ENCODE assay signal across 18 mouse cellular contexts in genomic region chr1:124630084-124630483, GRCm38 (mm10).
DNase-seq lines count a peak whose midpoint lies in the region; ATAC-seq lines count a peak whose summit lies in the region.
"Had no signal": no experiment of that assay in that cellular context is flagged by ENCODE, and none has a peak within 500 bp of the region (broad histone marks: within the 10 kb centered on the region; RNA-seq: fewer than 3 reads in every experiment).

No protein-coding gene starts in this region.

- H3K27ac ChIP-seq in limb, embryonic 11.5 days (replicated peaks; ENCODE audit: low read depth, low read length) = no peak overlapping the region
- no peak overlapping the region for H3K27ac ChIP-seq in limb, embryonic 10.5 days
- H3K27ac ChIP-seq in limb, embryonic 13.5 days = no peak overlapping the region
- H3K27ac ChIP-seq: embryonic facial prominence, embryonic 10.5 days; embryonic facial prominence, embryonic 12.5 days; forebrain, embryonic 13.5 days; forebrain, embryonic 15.5 days had no signal

- no peaks in the 10 kb centered on the region for H3K4me1 ChIP-seq in limb, embryonic 11.5 days (ENCODE audit: control insufficient read depth, insufficient read depth, low read length)
- peaks cover 3% of the 10 kb centered on the region; the same call in 1 of the 2 replicates for H3K4me1 ChIP-seq in limb, embryonic 10.5 days
- H3K4me1 ChIP-seq in limb, embryonic 13.5 days = no peaks in the 10 kb centered on the region
- H3K4me1 ChIP-seq: embryonic facial prominence, embryonic 10.5 days; embryonic facial prominence, embryonic 12.5 days; forebrain, embryonic 13.5 days; forebrain, embryonic 15.5 days had no signal

- H3K4me2 ChIP-seq in limb, embryonic 11.5 days (ENCODE audit: low read depth, severe bottlenecking) = no peak overlapping the region
- no peak overlapping the region for H3K4me2 ChIP-seq in limb, embryonic 13.5 days (replicated peaks)
- H3K4me2 ChIP-seq: embryonic facial prominence, embryonic 12.5 days; forebrain, embryonic 13.5 days; forebrain, embryonic 15.5 days had no signal

- H3K9ac ChIP-seq in limb, embryonic 11.5 days (ENCODE audit: low read length) = no peak overlapping the region
- no peak overlapping the region for H3K9ac ChIP-seq in limb, embryonic 13.5 days
- H3K9ac ChIP-seq: embryonic facial prominence, embryonic 12.5 days; forebrain, embryonic 13.5 days; forebrain, embryonic 15.5 days had no signal

- no peaks in the 10 kb centered on the region for H3K9me3 ChIP-seq in limb, embryonic 11.5 days (ENCODE audit: control insufficient read depth, low read length)
- no peaks in the 10 kb centered on the region for H3K9me3 ChIP-seq in limb, embryonic 10.5 days (replicated peaks)
- no peaks in the 10 kb centered on the region for H3K9me3 ChIP-seq in limb, embryonic 13.5 days
- H3K9me3 ChIP-seq: embryonic facial prominence, embryonic 10.5 days; embryonic facial prominence, embryonic 12.5 days; forebrain, embryonic 13.5 days; forebrain, embryonic 15.5 days had no signal

- H3K36me3 ChIP-seq in limb, embryonic 11.5 days (ENCODE audit: control insufficient read depth, insufficient read depth, low read length) = no peaks in the 10 kb centered on the region
- H3K36me3 ChIP-seq in limb, embryonic 10.5 days = no peaks in the 10 kb centered on the region
- H3K36me3 ChIP-seq in limb, embryonic 13.5 days = no peaks in the 10 kb centered on the region
- H3K36me3 ChIP-seq: embryonic facial prominence, embryonic 10.5 days; embryonic facial prominence, embryonic 12.5 days; forebrain, embryonic 15.5 days had no signal

- no peak for DNase-seq in limb, embryonic 11.5 days (ENCODE audit: low spot score)
- no peak for DNase-seq in limb, embryonic 10.5 days (ENCODE audit: low spot score)
- peak; percentile 41 for DNase-seq in hindlimb bud, embryonic 11.5 days (ENCODE audit: extremely low spot score, low read depth, low spot score)
- DNase-seq in cerebellum, postnatal 14 days = no peak
- DNase-seq in ovary, postnatal 14 days (ENCODE audit: low spot score) = no peak
- DNase-seq: adrenal gland, adult 2 months; adrenal gland, postnatal 10 days; adrenal gland, postnatal 25 days; cerebellum, adult 11 months; cerebellum, adult 18-20 months; cerebellum, adult 8-10 months; cerebellum, adult 9-11 months; cerebellum, postnatal 25 days had no signal

- no peaks in the 10 kb centered on the region for H3K27me3 ChIP-seq in limb, embryonic 11.5 days (ENCODE audit: control insufficient read depth, insufficient read depth, low read length)
- no peaks in the 10 kb centered on the region for H3K27me3 ChIP-seq in limb, embryonic 10.5 days (ENCODE audit: low read depth, poor library complexity, severe bottlenecking)
- H3K27me3 ChIP-seq in limb, embryonic 13.5 days = no peaks in the 10 kb centered on the region
- H3K27me3 ChIP-seq: embryonic facial prominence, embryonic 12.5 days; forebrain, embryonic 13.5 days; forebrain, embryonic 15.5 days had no signal

- H3K4me3 ChIP-seq in limb, embryonic 11.5 days (ENCODE audit: low read depth, low read length) = no peak overlapping the region
- H3K4me3 ChIP-seq in limb, embryonic 10.5 days = no peak overlapping the region
- H3K4me3 ChIP-seq in limb, embryonic 13.5 days = no peak overlapping the region
- H3K4me3 ChIP-seq: embryonic facial prominence, embryonic 10.5 days; embryonic facial prominence, embryonic 12.5 days; forebrain, embryonic 13.5 days; forebrain, embryonic 15.5 days had no signal

- ATAC-seq in limb, embryonic 11.5 days (ENCODE audit: insufficient number of reproducible peaks, low FRiP score, low TSS enrichment, low read depth) = peak; percentile 81
- peak; percentile 54; the same call in 1 of the 2 replicates for ATAC-seq in limb, embryonic 13.5 days (ENCODE audit: low FRiP score, low read depth)
- ATAC-seq: forebrain, embryonic 13.5 days; forebrain, embryonic 15.5 days had no signal
